Mouse (Mus musculus): Measurements from ENCODE around the gene Zdhhc23.

The Zdhhc23 gene

DNA sequence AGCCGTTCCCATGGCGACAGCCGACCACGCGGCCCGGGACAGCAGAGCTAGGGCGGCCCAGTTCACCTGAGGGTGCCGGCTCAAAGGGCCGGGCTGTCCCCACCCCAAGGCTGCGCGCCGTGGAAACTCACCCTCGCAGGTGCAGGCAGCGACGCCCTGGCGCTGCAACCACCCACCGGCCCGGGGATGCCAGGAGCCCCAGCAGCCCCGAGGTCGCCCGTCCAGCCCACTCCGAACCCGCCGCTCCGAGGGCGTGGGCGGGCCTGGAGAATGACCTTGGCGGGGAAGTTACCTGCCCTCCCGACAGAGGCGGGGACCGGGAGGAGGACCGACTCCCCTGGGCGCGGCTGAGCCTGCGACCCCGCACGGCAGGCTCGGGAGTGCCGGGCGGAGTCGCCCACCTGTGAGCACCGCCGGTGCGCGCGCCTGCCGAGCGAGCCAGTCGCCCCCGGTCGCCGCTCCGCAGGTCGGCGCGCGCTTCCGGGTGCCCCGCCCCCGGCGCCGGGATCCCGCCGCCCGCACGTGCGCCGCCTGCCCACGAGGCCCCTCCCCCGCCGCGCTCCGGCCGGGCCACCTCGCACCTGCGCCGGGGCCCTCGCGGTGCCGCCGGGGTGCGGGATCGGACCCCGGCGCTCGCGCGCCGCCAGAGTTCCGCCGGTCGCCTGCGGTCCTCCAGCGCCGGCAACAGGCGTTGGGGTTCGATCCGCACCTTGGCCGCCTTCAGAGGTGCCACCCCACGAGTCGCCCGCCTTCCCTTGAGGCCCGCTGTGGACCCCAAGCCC is at the start of gene Zdhhc23:
Zdhhc23 (minus strand) TSS at position 464 of the 782 bp plus-strand sequence.
- 2% methylated on average over 102 of the region's 103 CpGs for WGBS

DNA sequence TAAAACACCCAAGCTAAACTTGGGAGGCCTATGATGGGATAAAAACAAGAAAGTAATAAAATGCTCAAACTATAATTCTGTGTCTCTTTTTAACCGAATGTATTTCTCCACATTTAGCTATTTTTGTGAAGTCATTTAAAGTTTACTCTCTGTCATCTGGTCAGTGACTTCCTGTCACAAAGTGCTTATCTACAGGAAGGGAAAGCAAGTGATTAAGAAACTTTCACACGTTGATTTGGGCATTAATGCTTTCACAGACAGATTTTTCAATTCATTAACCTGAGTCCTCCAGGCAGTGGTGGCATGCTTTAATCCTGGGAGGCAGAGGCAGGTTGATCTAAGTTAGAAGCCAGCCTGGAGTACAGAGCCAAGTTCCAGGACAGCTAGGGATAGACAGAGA is 49.7 kb upstream of the Zdhhc23 start:
- 69% methylated on average over 2 of the region's 2 CpGs for WGBS

DNA sequence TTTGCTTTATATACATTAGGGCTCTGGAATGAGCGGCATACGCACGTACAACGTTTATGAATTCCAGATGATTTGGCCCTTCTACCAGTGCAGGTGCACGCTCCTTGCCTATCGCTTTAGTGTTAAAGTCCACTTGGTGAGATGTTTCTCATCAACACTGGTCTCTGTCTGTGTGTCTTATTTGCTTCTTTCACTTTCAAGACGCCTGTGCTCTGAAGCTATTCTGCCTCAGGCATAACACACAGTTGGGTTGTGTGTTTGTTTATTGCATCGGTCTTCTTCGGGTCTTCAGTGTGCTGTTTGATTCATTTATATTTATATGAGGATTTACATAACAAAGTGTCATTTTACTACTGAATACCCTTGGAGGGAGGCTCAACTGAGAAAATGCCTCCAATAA is 47.2 kb upstream of the Zdhhc23 start:
- 80% methylated on average over 9 of the region's 9 CpGs for WGBS

DNA sequence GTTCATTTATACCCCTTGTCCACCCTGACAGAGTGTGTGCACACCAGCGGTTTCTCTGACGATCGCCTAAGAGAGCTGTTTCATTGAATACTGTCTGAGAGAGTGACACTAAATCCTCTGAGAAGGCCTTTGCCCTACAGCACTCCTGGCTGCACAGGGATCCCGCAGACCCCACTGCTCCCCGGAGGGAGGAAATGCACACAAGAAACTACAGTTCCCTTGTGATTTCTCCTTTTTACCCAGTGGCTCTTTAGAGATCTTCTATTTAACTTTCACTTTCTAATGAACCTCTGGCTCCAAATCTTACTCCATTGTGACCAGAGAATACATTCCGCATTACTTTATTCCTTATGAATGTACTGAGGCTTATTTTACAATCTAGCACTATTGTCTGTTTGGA is 46.6 kb upstream of the Zdhhc23 start:
- WGBS = 58% methylated on average over 6 of the region's 6 CpGs

DNA sequence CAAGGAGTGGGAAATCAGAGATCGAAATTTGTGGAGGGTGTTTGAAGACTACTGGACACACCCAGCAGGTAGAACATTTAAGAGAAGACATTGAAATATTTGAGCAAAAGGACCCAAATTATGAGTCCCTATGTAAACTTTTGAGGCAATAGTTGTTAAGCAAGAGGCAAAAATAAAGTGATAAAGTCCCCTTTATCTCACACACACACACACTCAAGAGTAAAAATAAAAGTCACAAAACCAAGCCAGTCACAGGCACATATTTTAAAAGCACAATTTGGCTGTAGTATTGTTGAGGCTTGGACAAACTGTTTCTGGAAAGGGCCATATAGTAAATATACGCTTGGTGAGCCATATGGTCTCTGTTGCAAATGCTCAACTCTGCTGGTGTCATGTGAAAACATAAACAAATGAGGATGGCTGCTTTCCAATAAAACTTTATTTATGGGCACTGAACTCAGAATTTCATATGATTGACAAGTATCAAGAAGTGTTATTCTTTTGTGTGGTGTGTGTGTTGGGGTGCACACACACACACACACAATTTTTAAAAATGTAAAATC is 39.5 kb upstream of the Zdhhc23 start:
- 73% methylated on average over 2 of the region's 2 CpGs for WGBS

DNA sequence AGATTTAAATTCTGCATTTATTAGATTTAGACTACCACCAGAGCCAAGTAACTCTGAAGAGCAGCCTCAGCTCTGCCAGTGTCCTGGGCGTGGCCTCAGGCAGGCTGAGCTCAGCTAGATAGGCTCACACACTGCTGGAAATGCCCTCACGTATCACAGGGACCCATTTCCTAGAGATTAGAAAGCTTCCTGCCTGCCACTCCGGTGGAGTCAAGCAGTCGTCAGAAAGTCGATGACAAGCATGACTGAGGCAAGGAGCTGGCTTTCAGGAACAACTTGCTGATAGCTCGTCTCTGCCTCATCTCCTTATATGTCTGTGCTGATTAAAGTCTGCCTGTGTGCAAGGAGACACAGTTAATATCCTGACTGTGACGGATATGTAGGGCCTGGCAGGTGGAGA is 38.8 kb upstream of the Zdhhc23 start:
- WGBS = 67% methylated on average over 7 of the region's 7 CpGs

DNA sequence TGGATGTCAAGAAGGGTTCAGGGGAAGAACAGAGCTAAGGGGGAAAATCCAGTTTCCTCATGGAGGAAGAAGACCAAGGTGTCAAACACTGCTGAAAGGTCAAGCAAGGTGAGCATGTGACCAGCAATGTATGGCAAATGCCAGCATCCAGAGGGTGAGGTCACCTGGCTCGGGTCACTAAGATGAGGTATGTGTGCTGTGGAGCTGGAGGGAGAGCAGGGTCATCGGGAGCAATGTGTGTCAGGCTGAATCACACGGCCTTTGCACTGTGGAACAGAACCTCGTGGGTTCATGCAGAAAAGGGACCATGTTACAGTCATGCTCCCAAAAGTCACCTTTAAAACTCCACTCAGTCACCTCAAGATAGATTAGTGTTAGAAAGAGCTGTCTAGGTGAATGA is 38.1 kb upstream of the Zdhhc23 start:
- 94% methylated on average over 4 of the region's 4 CpGs for WGBS

DNA sequence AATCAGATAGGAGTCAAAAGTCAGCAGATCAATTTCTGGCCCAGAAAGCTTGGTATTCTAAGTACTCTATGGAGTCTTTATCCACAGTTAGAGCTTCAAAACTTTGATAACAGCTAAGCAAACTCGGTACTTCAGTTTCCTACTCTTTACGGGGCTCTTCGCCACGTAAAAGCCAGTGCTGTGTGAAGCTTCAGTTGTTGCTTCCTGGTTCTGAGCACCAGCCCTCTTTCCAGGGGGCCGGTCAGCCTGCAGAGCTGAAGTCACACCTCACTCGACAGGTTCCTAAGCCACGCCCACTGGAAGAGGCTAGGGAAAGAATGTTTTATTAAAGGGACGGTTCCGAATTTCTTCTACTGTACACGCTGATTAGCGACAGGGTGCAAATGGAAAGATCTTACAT is 36.6 kb upstream of the Zdhhc23 start:
- WGBS = 46% methylated on average over 11 of the region's 11 CpGs

DNA sequence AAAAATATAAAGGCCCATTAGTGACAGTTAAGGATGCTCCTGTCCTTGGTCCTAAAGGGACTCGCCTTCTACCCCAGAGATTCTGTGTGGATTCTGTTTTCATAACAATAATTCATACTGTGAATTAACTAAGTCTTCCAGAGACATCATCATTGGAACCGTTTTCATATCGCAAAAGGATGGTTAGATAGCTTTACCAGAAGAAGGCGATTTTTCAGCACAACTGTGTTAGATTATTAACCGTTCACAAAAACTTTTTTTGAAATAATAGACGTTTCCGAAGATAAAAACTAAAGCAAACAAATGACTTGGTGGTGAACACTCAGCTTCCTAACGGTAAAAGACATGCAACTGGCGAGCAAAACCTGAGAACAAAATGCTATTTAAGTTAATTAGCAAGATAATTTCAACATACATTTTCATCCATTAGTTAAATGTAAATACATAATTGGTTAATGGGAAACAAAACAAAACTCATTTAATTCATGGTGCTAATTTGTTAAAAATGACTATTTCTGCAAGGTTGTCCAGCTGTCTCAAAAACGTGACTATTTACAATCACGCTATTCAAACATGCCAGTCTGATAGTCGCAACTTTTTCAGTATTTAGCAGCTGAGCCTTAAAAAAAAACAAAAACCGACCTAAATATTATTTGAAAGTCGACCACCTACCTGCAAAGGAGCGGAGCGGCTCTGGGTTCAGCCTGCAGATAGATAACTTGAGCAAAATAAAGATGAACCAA is 36.0 kb upstream of the Zdhhc23 start:
- 79% methylated on average over 16 of the region's 16 CpGs for WGBS

DNA sequence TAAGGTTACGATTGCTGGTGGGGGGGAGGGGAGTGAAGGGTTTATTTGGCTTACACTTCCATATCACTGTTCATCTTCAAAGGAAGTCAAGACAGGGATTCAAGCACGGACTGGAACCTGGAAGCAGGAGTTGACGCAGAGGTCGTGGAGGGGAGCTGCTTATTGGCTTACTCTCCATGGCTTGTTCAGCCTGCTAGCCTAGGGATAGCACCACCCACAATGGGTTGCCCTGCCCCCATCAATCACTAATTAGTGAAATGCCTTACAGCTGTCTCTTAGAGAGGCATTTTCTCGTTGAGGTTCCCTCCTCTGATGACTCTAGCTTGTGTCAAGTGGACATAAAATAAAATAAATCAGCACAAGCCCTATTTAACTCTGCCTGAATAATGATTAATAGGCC is 31.4 kb upstream of the Zdhhc23 start:
- 81% methylated on average over 5 of the region's 5 CpGs for WGBS

DNA sequence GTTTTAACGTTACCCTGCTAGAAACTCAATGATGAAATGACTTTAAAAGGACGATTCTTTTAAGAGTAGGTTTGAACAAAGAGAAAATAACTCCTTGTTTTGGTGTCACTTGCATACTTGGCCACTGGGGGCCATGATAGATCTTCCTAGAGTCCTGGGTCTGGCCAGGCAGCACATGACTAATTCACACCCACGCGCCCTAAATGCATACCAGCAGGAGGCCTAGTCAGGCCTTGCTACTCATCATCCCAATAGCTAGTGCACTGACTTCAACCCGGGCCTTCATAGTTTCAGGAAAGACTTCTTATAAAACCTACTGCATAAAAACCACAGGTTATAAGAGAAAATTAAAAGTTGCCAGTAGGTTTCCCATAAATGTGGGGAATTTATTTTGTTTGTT is 22.5 kb upstream of the Zdhhc23 start:
- WGBS = 77% methylated on average over 5 of the region's 5 CpGs

DNA sequence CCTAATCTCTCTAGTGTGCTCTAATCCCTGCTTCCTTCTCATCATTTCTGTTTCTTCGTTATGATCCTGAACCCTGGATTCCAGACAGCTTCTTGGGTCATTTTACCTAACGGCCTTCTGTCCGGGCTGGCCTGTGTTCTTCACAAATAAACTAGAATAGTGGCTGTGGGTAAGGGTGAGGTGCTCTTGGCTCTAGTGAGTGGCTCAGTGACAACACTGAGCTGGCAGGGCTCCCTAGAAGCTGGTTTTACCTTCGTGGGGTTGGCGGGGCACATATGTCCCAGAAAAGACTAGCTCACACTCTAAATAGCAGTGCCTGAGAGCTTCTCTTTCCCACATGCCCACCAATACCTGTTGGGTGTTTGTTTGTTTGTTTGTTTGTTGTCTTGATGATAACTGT is 19.9 kb upstream of the Zdhhc23 start:
- 71% methylated on average over 5 of the region's 5 CpGs for WGBS

DNA sequence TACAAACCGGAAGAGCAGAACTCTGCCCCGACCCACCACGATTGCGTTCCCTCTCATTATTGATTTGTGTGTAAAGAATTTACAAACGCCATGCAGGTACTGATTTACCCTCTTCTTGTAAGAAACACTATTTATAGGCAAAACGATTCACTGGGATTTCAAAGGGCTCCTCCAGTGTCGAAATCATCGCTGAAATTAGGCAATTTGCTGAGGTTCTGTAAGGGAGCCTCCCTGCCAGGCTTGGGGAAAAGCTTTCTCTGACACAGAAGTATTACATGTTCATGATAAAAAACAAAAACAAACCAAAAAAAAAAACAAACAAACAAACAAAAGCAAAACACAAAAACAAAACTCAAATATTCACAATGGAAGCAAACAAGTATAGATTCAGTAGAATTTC is 19.5 kb upstream of the Zdhhc23 start:
- WGBS = 86% methylated on average over 8 of the region's 8 CpGs

DNA sequence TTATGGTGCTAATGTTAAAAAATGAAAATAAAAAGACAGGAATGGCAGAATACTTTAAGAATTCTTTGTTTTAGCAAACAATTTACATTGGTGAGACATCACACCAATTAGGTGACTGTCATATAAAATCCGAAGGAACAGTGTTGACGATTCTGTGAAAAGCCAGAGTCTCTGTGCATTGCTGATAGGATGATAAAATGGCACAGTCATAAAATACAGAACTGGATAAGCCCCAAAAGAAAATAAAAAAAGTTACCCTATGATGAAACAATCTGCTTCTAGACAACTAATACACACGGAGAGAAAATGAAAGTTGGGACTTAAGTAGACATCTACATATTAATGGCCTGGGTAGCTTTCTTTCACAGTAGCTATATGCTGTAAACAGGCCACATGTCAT is 15.0 kb upstream of the Zdhhc23 start:
- 82% methylated on average over 3 of the region's 3 CpGs for WGBS

DNA sequence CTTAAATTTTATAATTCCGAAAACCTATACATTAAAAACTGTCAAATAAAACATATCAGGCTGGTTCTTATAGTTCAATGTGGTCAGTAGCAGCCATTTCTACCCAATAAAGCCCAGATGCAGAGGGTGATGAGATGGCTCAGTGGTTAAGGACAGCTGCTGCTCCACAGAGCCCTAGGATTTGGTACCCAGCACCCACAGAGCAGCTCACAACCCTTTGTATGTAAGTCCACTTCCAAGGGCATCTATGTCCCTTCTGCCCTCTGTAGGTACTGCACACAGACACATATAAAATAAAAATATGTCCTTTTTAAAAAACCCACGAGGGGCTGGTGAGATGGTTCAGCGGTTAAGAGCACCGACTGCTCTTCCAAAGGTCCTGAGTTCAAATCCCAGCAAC is 6.7 kb upstream of the Zdhhc23 start:
- 96% methylated on average over 4 of the region's 4 CpGs for WGBS

DNA sequence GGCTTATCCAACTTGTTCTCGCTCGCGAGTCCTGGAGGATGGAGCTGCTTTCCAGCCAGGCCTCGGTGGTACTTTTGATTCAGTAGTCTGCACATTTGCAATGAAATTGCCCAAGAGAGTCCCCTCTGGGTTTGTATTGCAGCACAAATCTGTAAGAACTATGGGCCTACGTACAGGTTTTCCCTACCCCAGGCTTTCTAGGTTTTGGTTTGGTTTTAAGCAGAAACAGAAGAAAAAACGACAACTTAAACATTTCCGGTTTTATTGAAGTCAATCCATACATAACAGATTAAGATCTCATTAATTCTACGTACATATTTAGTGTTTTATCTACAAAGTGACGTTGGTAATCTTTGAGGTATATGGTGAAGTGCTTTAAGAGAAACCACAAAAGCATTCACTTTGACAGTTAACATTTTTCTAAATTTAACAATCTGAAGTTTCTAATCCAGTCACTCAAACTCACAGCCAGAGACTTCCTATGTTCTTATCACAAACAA is 569 bp upstream of the Zdhhc23 start:
- WGBS = 27% methylated on average over 9 of the region's 9 CpGs

DNA sequence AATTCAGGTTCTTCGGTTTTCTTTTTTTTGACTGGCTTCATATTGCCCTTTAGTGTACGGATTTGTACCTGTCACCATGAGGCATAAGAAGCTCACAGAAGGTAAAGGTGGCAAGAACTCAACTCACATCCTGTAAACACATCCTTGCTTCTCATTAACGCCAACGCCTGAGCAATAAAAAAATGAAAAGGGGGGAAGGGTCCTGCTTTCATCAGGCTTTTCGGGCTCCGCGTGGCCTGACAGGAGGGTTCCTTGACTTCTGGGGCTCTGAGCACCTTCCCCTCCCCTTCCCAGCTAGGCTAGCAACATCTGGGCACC is 622 bp downstream of the Zdhhc23 start:
- 25% methylated on average over 7 of the region's 7 CpGs for WGBS

DNA sequence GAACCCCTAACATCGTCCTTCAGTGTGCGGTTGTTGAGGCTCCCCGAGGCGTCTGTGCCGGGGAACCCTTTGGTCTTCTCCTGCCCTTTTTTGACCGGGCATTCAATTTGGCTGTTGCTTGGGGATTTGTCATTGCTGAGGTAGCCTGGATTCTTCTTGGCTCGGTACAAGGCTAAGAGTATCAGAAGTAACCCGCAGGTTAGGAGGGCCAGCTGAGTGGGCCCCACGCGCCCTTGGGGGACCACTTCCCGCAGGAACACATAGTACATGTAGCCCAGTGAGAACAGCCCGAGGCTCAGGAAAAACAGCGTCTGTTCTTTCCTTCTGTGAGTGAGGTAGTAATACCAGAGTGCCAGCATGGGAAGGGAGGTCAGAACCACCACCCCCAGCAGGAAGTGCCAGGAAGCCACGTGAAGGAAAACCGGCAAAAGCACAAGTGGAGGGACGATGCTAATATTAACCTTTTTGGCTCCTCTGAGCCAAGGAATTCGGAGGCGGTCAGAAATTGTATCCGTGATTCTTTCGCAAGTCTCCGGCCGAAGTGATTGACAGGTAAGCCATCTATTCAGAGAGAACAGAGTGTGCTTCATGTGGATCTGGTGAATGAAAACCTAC is 5.9 kb downstream of the Zdhhc23 start:
- 65% methylated on average over 22 of the region's 22 CpGs for whole genome bisulfite sequencing

DNA sequence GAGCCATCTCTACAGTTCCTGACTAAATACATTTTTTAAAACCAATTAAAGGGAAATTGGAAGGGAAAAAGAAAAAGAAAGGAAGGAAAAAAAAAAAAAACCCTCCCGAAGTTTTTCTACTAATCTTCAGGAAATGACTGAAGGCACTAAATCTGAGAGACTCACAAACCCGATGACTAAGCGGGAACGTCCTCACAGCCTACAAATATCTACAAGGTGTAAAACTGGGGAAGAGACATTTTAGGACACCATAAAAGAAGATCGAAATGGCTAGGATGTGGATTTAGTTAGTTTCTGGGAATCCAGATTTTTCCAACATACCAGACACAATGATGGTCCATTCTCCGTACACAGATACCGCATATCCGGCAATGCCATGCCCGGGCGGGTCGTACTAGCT is 6.4 kb downstream of the Zdhhc23 start:
- 64% methylated on average over 11 of the region's 11 CpGs for WGBS

DNA sequence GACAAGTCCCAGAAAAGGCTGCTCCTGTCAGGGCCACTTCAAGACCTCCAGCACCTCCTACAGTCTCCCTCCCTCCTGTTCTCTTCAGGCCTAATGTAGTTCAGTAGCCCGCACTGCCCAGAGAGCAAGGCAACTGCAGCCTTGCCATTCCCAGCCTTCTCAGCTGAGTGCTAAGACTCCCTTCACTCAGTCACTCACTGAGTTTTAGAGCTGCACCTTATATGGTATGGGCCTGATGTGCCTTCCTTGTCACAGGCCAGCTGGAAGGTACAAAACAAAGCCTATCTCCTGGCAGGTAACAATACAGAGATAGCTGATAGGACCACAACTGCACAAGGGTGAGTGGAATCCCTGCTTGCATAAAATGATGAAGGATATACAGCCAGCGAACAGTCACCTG is 7.2 kb downstream of the Zdhhc23 start:
- WGBS = 93% methylated on average over 2 of the region's 2 CpGs

DNA sequence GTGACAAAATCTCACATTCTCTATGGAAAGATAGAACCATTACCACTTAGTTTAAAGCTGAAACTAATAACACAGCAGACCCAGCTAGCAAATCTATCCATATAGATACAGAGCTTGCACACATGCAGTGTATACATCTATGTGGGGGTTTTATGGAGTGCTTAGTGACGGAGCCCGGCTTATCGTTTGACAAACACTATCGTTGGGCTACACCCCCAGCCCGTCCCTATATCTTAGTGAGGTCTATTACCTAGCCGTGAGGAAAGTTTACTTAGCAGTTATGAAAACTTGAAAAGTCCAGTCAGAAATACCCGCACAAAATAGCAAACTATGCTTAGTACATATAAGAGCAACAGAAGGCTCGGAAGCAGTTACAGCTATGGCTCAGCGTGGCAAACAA is 7.8 kb downstream of the Zdhhc23 start:
- WGBS = 82% methylated on average over 9 of the region's 9 CpGs

DNA sequence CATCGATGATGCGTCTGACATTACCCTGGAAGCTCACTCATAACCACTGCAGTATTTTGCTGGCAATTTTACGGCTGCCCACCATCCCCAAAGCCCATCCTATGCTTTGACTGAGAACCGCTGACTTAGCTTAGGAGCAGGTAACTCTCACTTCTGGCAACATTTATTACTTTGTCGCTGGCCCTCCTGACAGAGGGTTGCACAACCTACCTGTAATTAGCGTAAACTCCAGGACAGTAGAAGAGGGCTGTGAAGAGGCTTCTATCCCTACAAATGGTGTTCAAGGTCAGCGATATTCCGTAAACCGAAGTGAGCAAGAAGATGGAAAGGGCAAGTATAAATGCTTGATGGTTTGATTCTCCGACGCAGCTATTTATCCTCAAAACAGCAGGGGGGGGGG is 8.4 kb downstream of the Zdhhc23 start:
- 94% methylated on average over 11 of the region's 11 CpGs for WGBS

DNA sequence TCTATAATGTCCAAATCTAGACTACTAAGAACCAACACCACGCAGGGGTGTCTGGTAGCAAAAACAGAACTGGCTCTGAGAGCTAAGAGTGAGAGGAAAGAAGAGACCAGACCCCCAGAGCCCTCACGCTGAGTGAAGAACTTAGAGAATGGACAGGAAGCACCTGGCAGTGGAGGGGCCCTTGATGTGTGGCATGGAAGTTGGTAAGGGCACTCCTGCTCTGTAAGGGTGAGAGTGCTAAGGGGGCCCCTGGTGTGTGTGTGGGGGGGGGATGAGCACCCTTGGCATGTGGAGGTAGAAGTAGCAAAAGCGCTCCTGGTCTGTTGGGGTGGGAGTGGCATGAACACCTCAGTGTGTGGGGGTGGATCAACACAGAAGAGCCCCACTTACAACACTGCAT is 9.2 kb downstream of the Zdhhc23 start:
- 85% methylated on average over 3 of the region's 3 CpGs for WGBS
